Mouse (Mus musculus) lung, embryonic 14.5 days (tissue): ENCODE results near the gene Sacm1l. TPM values are rescaled to one million over a fixed set of nuclear protein-coding genes. Genes with fewer than 3 reads are reported as not detected.

Source experiments
- ATAC-seq: fragments of 200-750 bp; cut with Nextera tagmentation; 2 replicates; pipeline ENCODE4 v1.8.0; 2017; ENCODE audit warnings: mild to moderate bottlenecking, moderate TSS enrichment, moderate library complexity; ENCODE audit not compliant: insufficient read depth
- DNase-seq: peaks from one replicate; pipeline ENCODE4 v3.0.0-alpha.2; 2015
- H3K27ac ChIP-seq: fragments of 300-500 bp; sonication (generic); 2 replicates; pipeline ENCODE4 v1.5.1; 2014; ENCODE audit warnings: low read depth, mild to moderate bottlenecking, moderate library complexity
- H3K27me3 ChIP-seq: fragments of 300-500 bp; sonication (generic); 2 replicates; pipeline ENCODE4 v1.6.1; 2014; ENCODE audit warnings: low read length, control low read depth; ENCODE audit not compliant: insufficient read depth
- H3K36me3 ChIP-seq: fragments of 300-500 bp; sonication (generic); 2 replicates; pipeline ENCODE4 v1.6.1; 2014; ENCODE audit warnings: control low read depth; ENCODE audit not compliant: insufficient read depth
- H3K4me1 ChIP-seq: fragments of 300-500 bp; sonication (generic); 2 replicates; pipeline ENCODE4 v1.6.1; 2014; ENCODE audit warnings: antibody characterized with exemption, control low read depth; ENCODE audit not compliant: insufficient read depth
- H3K4me2 ChIP-seq: fragments of 300-500 bp; sonication (generic); 2 replicates; pipeline ENCODE4 v1.6.1; 2014; ENCODE audit warnings: mild to moderate bottlenecking
- H3K4me3 ChIP-seq: fragments of 300-500 bp; sonication (generic); 2 replicates; pipeline ENCODE4 v1.5.1; 2014; ENCODE audit warnings: low read depth, low read length
- H3K9ac ChIP-seq: fragments of 300-500 bp; sonication (generic); 2 replicates; pipeline ENCODE4 v1.6.1; 2014
- H3K9me3 ChIP-seq: fragments of 300-500 bp; sonication (generic); 2 replicates; pipeline ENCODE4 v1.6.1; 2016; ENCODE audit warnings: low read depth, low read length, control low read depth
- CTCF ChIP-seq: IDR thresholded peaks from 2 replicates; pipeline ENCODE4 v1.5.1; 2016; ENCODE audit warnings: antibody characterized with exemption, low read depth
- WGBS: fragments of 180-500 bp; shearing (Covaris S2); extraction: QIAGEN DNeasy Blood & Tissue Kit; methylation state at CpG from one replicate; pipeline ENCODE4 v1.1.7; 2014; 5-methylcytosine and 5-hydroxymethylcytosine counted together
- polyA plus RNA-seq: library from polyadenylated mRNA; unstranded; fragments of >200 nt; fragmentation: Nextera tagmentation; extraction: Ambion mirVana; gene quantifications from 2 replicates; pipeline ENCODE4 v1.2.1, GENCODE M21; 2014

The Sacm1l gene
- polyA plus RNA-seq, 1 experiment from 2014 or later = 47.6 TPM

DNA sequence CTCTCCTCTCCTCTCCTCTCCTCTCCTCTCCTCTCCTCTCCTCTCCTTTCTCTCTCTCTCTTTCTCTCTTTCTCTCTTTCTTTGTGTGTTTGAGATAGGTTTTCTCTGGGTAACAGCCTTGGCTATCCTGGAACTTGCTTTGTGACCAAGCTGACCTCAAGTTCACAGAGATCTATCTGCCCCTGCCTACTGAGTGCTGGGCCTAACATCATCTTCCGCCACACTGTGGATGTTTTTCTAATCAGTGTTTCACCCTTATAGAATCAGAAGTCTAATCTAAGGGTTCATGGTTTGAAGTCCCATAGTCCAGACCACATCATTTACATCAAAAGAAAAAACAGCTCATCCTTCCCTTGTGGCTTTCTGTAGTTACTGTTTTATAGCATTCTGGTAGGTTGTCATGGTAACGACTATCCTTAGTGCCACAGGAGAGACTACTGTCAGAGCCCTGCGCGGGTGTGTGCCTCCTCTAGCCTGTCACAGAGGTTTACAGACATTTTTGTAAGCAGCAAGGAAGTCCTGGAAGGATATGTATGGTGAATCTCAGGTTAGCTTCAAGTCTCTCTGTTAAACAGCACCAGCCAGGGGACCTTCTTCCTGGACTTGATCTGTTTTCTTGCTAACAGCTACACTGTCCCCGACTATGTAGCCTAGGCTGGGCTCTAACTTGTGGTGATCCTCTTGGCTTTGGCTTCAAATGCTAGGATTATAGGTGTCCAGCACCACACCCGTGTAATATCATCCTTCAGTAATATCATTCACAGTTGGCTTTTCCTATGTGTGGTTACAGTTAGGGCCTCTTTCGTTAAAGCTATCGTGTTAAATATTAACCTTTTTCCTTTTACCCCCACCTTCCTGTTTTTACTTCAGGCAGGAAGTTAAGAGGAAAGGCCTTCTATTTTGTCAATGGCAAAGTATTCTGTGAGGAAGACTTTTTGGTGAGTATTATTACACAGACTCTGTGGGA lies 19.6 kb upstream of the Sacm1l start:
- no peak overlapping the region for H3K9ac ChIP-seq
- H3K4me1 ChIP-seq = peaks cover 13% of the 10 kb centered on the region
- WGBS = 75% methylated on average over 8 of the region's 8 CpGs
- ATAC-seq (no peak), DNase-seq (no peak)
- no peaks in the 10 kb centered on the region for H3K9me3 ChIP-seq
- H3K4me2 ChIP-seq = no peak overlapping the region
- peaks cover 52% of the 10 kb centered on the region for H3K36me3 ChIP-seq
- H3K4me3 ChIP-seq = no peak overlapping the region
- TF ChIP-seq CTCF = no peak
- no peaks in the 10 kb centered on the region for H3K27me3 ChIP-seq
- H3K27ac ChIP-seq = no peak overlapping the region

DNA sequence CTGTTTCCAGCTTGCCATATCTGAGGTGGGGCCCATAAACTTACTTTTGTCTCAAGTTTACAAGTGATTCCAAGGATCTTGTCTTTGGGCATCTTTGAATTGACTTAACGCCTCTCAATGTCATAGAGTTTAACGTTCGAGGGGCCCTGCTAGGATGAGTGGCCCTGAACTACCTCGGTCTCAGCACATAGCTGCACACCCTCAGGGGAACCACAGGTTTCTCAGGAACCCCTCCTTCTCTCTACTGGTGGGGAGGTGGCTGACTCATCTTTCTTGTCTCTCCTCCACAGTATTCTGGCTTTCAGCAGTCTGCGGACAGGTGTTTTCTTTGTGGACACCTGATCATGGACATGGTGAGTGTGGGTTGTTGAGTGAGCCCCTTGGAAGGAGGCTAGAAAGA lies 18.6 kb upstream of the Sacm1l start:
- DNase-seq = no peak
- H3K27me3 ChIP-seq = no peaks in the 10 kb centered on the region
- no peak overlapping the region for H3K4me3 ChIP-seq
- H3K4me2 ChIP-seq = no peak overlapping the region
- H3K4me1 ChIP-seq = peaks cover 9% of the 10 kb centered on the region; the same call in 1 of the 2 replicates
- no peak for ATAC-seq
- H3K9ac ChIP-seq = no peak overlapping the region
- H3K36me3 ChIP-seq = peaks cover 51% of the 10 kb centered on the region
- no peak for TF ChIP-seq CTCF
- no peak overlapping the region for H3K27ac ChIP-seq
- 77% methylated on average over 5 of the region's 5 CpGs for WGBS
- no peaks in the 10 kb centered on the region for H3K9me3 ChIP-seq

DNA sequence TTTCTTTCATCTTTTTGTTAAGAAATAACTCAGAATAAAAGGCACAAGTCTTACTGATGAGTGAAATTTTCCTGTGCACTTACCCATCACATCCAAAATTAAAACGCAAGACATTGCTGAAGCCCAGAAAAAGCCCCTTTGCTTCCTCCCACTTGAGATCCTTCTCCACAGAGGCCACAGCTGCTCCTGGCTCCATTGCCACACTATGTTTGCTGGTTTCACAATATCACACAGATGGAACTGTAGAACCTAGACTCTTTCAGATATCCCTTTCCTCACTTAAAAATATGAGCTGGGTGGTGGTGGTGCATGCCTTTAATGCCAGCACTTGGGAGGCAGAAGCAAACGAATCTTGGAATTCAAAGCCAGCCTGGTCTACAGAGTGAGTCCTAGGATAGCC lies 17.1 kb upstream of the Sacm1l start:
- Histone ChIP-seq H3K36me3 (peaks cover 67% of the 10 kb centered on the region), H3K4me3 (no peak overlapping the region), H3K9ac (no peak overlapping the region), H3K9me3 (no peaks in the 10 kb centered on the region), H3K27ac (no peak overlapping the region), H3K27me3 (no peaks in the 10 kb centered on the region), H3K4me1 (no peaks in the 10 kb centered on the region), H3K4me2 (no peak overlapping the region)
- no peak for TF ChIP-seq CTCF
- ATAC-seq (no peak), DNase-seq (no peak)
- 82% methylated on average over 2 of the region's 2 CpGs for WGBS

DNA sequence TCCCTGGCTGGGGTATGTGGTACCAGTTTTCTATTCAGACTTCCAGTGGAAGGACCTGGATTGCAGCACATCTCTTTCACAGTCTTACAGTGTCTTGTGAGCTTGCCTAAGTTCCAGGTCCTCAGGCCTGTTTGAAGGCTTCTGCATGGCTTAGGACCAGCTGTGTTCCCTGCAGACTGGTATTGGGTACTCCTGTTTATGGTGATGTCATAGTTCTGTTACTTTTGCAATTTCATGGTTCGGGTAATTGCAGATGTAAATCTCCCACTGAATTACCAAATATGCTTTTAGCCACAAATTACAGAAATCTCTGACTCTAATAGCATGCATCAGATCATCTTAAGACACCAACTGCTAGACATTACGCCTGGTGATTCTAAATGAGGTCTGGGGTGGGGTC lies 14.5 kb upstream of the Sacm1l start:
- Histone ChIP-seq H3K27ac (no peak overlapping the region), H3K4me1 (no peaks in the 10 kb centered on the region), H3K36me3 (peaks cover 88% of the 10 kb centered on the region), H3K9me3 (no peaks in the 10 kb centered on the region), H3K27me3 (no peaks in the 10 kb centered on the region), H3K9ac (no peak overlapping the region), H3K4me3 (no peak overlapping the region), H3K4me2 (no peak overlapping the region)
- DNase-seq (no peak), ATAC-seq (no peak)
- TF ChIP-seq CTCF = no peak
- WGBS = 84% methylated on average over 2 of the region's 2 CpGs

DNA sequence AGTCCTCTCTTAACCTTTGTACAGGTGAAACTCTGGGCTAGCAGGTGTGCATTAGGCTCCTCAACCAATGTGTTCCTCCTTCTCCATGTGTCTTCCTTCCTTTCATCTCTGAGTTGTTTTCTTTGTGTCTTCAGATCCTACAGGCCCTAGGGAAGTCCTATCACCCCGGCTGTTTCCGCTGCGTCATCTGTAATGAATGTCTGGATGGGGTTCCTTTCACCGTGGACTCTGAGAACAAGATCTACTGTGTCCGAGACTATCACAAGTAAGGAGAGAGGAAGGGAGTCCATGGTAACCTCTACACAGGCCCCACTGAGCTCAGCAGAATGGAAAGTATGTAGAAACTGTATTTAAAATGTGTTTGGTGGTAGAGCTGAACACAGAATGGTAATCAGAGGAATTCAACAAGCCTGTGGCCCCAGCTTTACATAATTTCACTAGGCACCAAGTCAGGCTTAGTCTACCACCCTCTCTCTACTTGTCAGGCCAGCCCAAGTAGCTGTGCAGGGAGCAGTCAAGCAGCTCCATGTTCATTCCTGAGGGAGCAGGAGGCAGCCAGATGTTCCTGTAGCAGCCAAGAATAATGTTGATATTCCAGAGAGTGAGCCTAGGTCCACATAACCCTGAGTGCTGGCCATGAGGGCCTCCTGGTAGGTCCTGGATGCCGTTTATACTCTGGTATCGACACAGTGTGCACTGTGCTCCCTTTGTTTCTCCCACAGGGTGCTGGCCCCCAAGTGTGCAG lies 12.7 kb upstream of the Sacm1l start:
- H3K36me3 ChIP-seq = peaks cover 86% of the 10 kb centered on the region

DNA sequence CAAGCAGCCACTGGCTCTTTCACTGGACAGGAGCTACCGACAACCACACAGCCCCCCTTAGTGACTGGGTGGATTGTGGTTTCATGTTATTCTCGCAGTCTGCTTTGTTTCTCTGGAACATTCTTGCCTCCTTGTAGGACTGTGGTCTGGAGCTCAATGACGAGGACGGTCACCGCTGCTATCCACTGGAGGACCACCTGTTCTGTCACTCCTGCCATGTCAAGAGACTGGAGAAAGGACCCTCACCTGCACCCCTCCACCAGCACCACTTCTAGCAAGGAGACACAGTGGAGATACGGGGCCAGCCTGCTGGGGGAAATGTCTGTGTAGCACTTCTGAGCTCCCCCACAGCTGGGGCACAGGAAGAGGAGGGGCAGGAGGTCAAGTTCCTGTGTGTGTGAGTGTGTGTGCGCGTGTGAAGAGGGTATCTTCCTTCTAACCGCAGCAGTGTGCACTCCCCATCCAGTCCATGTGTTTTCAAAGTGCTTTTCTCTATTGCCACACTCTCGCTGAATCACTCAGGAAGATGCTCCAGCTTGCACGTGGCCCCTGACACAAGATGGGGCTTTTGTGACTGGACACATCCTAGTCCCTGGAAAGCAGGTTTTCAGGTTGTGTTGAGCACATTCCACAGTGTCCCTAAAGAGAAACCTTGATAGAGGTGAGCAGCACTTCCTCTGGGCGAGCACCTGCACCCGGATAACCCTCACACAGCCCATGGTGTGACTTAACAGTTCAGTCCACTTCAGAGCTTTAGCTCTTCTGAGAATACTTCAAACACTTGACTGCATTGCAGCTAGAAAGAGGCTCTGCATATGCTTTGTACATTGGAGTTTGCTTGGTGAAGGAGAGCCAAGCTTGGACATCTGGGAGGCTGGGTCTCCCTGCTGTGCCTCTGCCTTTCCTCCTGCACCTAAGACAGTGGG lies 10.3 kb upstream of the Sacm1l start:
- Histone ChIP-seq H3K36me3 (peaks cover 73% of the 10 kb centered on the region), H3K9ac (no peak overlapping the region), H3K9me3 (no peaks in the 10 kb centered on the region), H3K4me3 (no peak overlapping the region), H3K4me2 (no peak overlapping the region), H3K27me3 (no peaks in the 10 kb centered on the region), H3K27ac (0 out of 2 replicates have a peak overlapping the region, but pooled peaks have one; percentile 7), H3K4me1 (no peaks in the 10 kb centered on the region)
- no peak for TF ChIP-seq CTCF
- DNase-seq (no peak), ATAC-seq (peak; percentile 43)
- 60% methylated on average over 13 of the region's 13 CpGs for WGBS

More for the DNA sequence above, 12.7 kb upstream of the Sacm1l start:
- Histone ChIP-seq H3K4me2 (no peak overlapping the region), H3K27ac (no peak overlapping the region), H3K27me3 (no peaks in the 10 kb centered on the region), H3K4me3 (no peak overlapping the region), H3K9me3 (no peaks in the 10 kb centered on the region), H3K4me1 (no peaks in the 10 kb centered on the region), H3K9ac (no peak overlapping the region)
- DNase-seq = no peak
- no peak for TF ChIP-seq CTCF
- no peak for ATAC-seq
- 93% methylated on average over 7 of the region's 7 CpGs for WGBS
